Mouse (Mus musculus) ES-Bruce4 (cell line): Measurements from ENCODE around the gene 9130409I23Rik.
A peak's percentile ranks its signal among the peaks of the same experiment; 100 is the strongest.

Source experiments
- CTCF ChIP-seq: IDR thresholded peaks from one replicate; pipeline ENCODE4 v1.8.1; 2011; ENCODE audit warnings: low read depth, low read length
- POLR2A ChIP-seq: IDR thresholded peaks from one replicate; pipeline ENCODE4 v1.8.1; 2011; ENCODE audit warnings: low read length; ENCODE audit not compliant: insufficient read depth

DNA sequence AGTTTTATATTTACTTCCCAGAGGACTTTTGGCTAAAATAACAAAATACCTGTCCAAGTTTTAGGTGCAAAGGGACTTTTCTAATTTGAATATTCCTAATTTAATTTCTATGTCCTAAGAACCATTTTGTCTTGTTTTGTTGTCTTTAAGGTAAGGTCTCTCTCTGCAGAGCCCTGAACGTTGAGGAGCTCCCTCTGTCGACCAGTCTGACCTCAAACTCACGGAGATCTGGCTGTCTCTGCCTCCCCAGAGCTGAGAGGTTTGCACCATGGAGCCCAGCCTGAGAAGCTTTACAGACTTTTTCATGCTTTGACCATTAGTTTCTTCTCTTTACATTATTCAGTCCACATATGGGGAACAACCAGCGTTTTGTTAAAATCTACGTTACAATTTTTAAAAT lies 22.0 kb downstream of the 9130409I23Rik start:
- TF ChIP-seq POLR2A (no peak), CTCF (peak; percentile 49)
